14 mouse cellular contexts compared by ENCODE assay signal in genomic region chr10:43694508-43694907, GRCm38 (mm10).
DNase-seq lines count a peak whose midpoint lies in the region; ATAC-seq and TF ChIP-seq lines count a peak whose summit lies in the region.
"Had no signal": no experiment of that assay in that cellular context is flagged by ENCODE, and none has a peak within 500 bp of the region (broad histone marks: within the 10 kb centered on the region; RNA-seq: fewer than 3 reads in every experiment).

No protein-coding gene starts in this region.

- no peak overlapping the region for H3K27ac ChIP-seq in heart, embryonic 16.5 days (ENCODE audit: low read length)
- H3K27ac ChIP-seq in embryonic fibroblast, embryonic 13.5 days (ENCODE audit: insufficient read depth, low read length): peak overlapping the region; percentile 30; the same call in 1 of the 2 replicates
- peak overlapping the region; percentile 51; the same call in 1 of the 2 replicates for H3K27ac ChIP-seq in liver, embryonic 15.5 days (replicated peaks)

- DNase-seq in heart, adult 18-20 months: no peak
- DNase-seq in NIH3T3 (ENCODE audit: low read depth): peak; percentile 15
- DNase-seq in spleen, postnatal 10 days (ENCODE audit: low spot score in 2 of 2): no peak
- DNase-seq in retina, embryonic 14.5 days (ENCODE audit: low spot score): no peak
- no peak for DNase-seq in heart, postnatal 10 days
- DNase-seq: adrenal gland, postnatal 10 days; cerebellum, adult 2 months; forebrain, postnatal 0 days; lung, postnatal 4 days; right cerebral cortex, postnatal 25 days; thymus, postnatal 36 days had no signal

- H3K9me3 ChIP-seq in heart, embryonic 16.5 days (replicated peaks; ENCODE audit: control insufficient read depth, low read length): no peaks in the 10 kb centered on the region; the same call in 1 of the 2 replicates
- no peaks in the 10 kb centered on the region for H3K9me3 ChIP-seq in liver, embryonic 15.5 days (replicated peaks)

- H3K4me1 ChIP-seq in heart, embryonic 16.5 days (ENCODE audit: control insufficient read depth, insufficient read depth, low read length): peaks cover 13% of the 10 kb centered on the region; the same call in 1 of the 2 replicates
- H3K4me1 ChIP-seq in embryonic fibroblast, embryonic 13.5 days (ENCODE audit: control insufficient read depth, insufficient read depth, low read length): peaks cover 5% of the 10 kb centered on the region; the same call in 1 of the 2 replicates
- peaks cover 19% of the 10 kb centered on the region for H3K4me1 ChIP-seq in liver, embryonic 15.5 days (replicated peaks)

- intact Hi-C loops in heart, postnatal 10 days (cut with DNase I): no loop called here

- H3K9ac ChIP-seq in heart, embryonic 16.5 days (ENCODE audit: low read length): no peak overlapping the region
- H3K9ac ChIP-seq in liver, embryonic 15.5 days: peak overlapping the region; percentile 0; the same call in 1 of the 2 replicates
- H3K9ac ChIP-seq: forebrain, postnatal 0 days had no signal

- ATAC-seq in heart, embryonic 16.5 days (replicated peaks; ENCODE audit: extremely low read depth, insufficient read depth, low FRiP score): 0 out of 2 replicates have a peak, but pooled peaks have one; percentile 55
- ATAC-seq in liver, embryonic 15.5 days (ENCODE audit: insufficient read depth): no peak
- ATAC-seq: forebrain, postnatal 0 days had no signal

- 34% methylated on average over 6 of the region's 6 CpGs for WGBS in heart, embryonic 16.5 days
- WGBS in liver, embryonic 15.5 days (ENCODE audit: insufficient replicate concordance): 28% methylated on average over 6 of the region's 6 CpGs

- no peak for TF ChIP-seq POLR2A in embryonic fibroblast, embryonic 13.5 days (IDR thresholded peaks at IDR 0.05; ENCODE audit: low read depth, low read length)

- H3K4me2 ChIP-seq in heart, embryonic 16.5 days (ENCODE audit: low read depth, low read length): no peak overlapping the region
- no peak overlapping the region for H3K4me2 ChIP-seq in liver, embryonic 15.5 days

- H3K27me3 ChIP-seq in heart, embryonic 16.5 days (ENCODE audit: control insufficient read depth, insufficient read depth, low read length): no peaks in the 10 kb centered on the region
- H3K27me3 ChIP-seq in liver, embryonic 15.5 days: peaks cover 59% of the 10 kb centered on the region

- H3K36me3 ChIP-seq in heart, embryonic 16.5 days (ENCODE audit: control insufficient read depth, insufficient read depth): no peaks in the 10 kb centered on the region
- no peaks in the 10 kb centered on the region for H3K36me3 ChIP-seq in liver, embryonic 15.5 days (replicated peaks)

- no peak overlapping the region for H3K4me3 ChIP-seq in heart, embryonic 16.5 days (ENCODE audit: low read length)
- H3K4me3 ChIP-seq in embryonic fibroblast, embryonic 13.5 days (ENCODE audit: insufficient read depth, low read length): no peak overlapping the region
- H3K4me3 ChIP-seq in liver, embryonic 15.5 days (replicated peaks): no peak overlapping the region

- TF ChIP-seq CTCF in embryonic fibroblast, embryonic 13.5 days (IDR thresholded peaks at IDR 0.05; ENCODE audit: borderline replicate concordance, insufficient read depth, low read length): no peak
